Mouse (Mus musculus) spleen, embryonic (tissue): ENCODE measurements at regions not wholly inside any gene's neighbourhood (a gene's known extent, or its start where the extent isn't known, plus 50 kb on each side); places are given as distances from the start of the nearest gene placed in this dataset.

ENCODE experiments used
- CTCF ChIA-PET: fragments of 350-600 bp; sonication (Branson Sonifier 250); formaldehyde crosslinking; loops from one replicate; lab custom pipeline; 2022; lab: Charles Lee

GRCm38 (mm10) chrX:13224902-13225301 is 55.9 kb upstream of the Ddx3x start:
- CTCF ChIA-PET, result interaction anchor here (0.6 to 1.1 kb wide), 2 partner anchors 75 to 432 kb away, joined by 5 to 6 read pairs; no protein-coding TSS in a partner anchor

GRCm38 (mm10) chrX:13226429-13226828 is 54.3 kb upstream of the Ddx3x start:
- CTCF ChIA-PET, result no interaction called here

DNA sequence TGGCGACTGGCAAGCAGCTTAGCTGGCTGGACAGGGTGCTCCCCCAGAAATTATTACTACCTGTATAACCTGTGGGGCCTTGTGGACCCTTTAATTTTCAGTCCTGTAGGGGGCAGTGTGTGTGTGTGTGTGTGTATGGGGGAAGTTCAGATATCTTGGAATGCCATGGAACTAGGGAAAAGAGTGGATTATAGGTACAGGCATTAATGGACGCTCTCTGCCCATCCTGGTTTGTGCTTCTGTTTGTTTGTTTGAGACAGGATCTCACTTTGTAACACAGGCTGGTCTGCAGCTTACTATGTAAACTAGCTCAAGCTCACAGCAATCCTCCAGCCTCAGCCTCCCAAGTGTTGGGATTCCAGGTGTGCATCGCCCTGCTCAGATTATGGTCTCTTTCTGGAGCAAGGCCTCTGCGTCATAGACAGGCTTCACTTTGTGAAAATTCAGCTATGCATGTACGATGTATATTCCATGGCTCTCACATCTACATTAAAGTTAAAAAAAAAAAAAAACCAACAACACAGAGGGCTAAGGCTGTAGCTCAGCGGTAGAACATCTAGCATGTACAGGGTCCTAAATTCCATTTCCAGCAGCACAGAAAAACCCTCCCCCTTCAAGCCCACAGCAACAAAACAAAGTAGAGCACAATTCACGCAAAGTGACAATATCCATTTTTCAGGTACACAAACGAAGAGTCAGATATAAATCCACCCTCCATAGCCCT is 50.7 kb upstream of the Ddx3x start:
- CTCF ChIA-PET, result interaction anchor here (0.5 to 0.8 kb wide), 3 partner anchors 235 to 432 kb away, joined by 3 to 4 read pairs (median 4); no protein-coding TSS in a partner anchor

GRCm38 (mm10) chrX:13230615-13231179 is 50.1 kb upstream of the Ddx3x start:
- CTCF ChIA-PET, result interaction anchor here (0.8 kb wide), 1 partner anchor 67 kb away, joined by 6 read pairs; no protein-coding TSS in a partner anchor
